Mouse (Mus musculus): ENCODE data around the gene Esr1. TPM values are rescaled to one million over a fixed set of nuclear protein-coding genes. Genes with fewer than 3 reads are reported as not detected.

Esr1 gene
- total RNA-seq, 2 experiments from 2014 or later = 28.7 to 32.2 TPM

- intact Hi-C loops (cut with DNase I) = no loop called here
These were observed 433.1 kb downstream of the Esr1 start for GRCm38 (mm10) chr10:5044481-5044880.

GRCm38 (mm10) chr10:5045213-5045612, 433.8 kb downstream of the Esr1 start:
- DNase-seq = no peak
- intact Hi-C loops (cut with DNase I) = no loop called here

More at GRCm38 (mm10) chr10:5044481-5044880, 433.1 kb downstream of the Esr1 start:
- DNase-seq = no peak

GRCm38 (mm10) chr10:5045671-5046070, 434.3 kb downstream of the Esr1 start:
- no peak for DNase-seq
- intact Hi-C loops (cut with DNase I) = no loop called here

Other genes starting within 250 kb of the Esr1 start
- gene Zbtb2, start 223.5 kb upstream of the Esr1 start, total RNA-seq (2021) = 1 to 10 TPM; 5.1 to 6.3 TPM
- 10 to 100 TPM; 38.5 to 42.1 TPM for gene Rmnd1, start 179.2 kb upstream of the Esr1 start, total RNA-seq (2021)
- gene Armt1, start 179.1 kb upstream of the Esr1 start, total RNA-seq (2021) = 10 to 100 TPM; 10.8 to 11.5 TPM
- under 1 TPM; 0.27 to 0.59 TPM for gene Ccdc170, start 129.1 kb upstream of the Esr1 start, total RNA-seq (2021)